Mouse (Mus musculus) brown adipose tissue, adult 24 weeks (tissue): ENCODE measurements at regions not wholly inside any gene's neighbourhood (a gene's known extent, or its start where the extent isn't known, plus 50 kb on each side); places are given as distances from the start of the nearest gene placed in this dataset.
A peak's percentile ranks its signal among the peaks of the same experiment; 100 is the strongest.

Experiments
- H3K27ac ChIP-seq: fragments of 200-500 bp; replicated peaks from 2 replicates; pipeline ENCODE4 v1.5.1; 2012; ENCODE audit warnings: low read depth, mild to moderate bottlenecking, low read length
- H3K4me1 ChIP-seq: fragments of 200-500 bp; 2 replicates; pipeline ENCODE4 v1.6.1; 2012; ENCODE audit warnings: low read length, mixed read lengths; ENCODE audit not compliant: control insufficient read depth, insufficient read depth, insufficient read length
- H3K4me3 ChIP-seq: fragments of 200-500 bp; 2 replicates; pipeline ENCODE4 v1.5.1; 2012; ENCODE audit warnings: low read depth, mild to moderate bottlenecking, low read length, moderate library complexity; ENCODE audit not compliant: insufficient read depth

GRCm38 (mm10) chr2:96234613-96235012 is 83.4 kb upstream of the Lrrc4c start:
- no peak overlapping the region for H3K4me3 ChIP-seq
- H3K4me1 ChIP-seq, result no peaks in the 10 kb centered on the region
- H3K27ac ChIP-seq, result no peak overlapping the region

GRCm38 (mm10) chr2:96239246-96239645 is 78.7 kb upstream of the Lrrc4c start:
- H3K4me3 ChIP-seq, result no peak overlapping the region
- no peaks in the 10 kb centered on the region for H3K4me1 ChIP-seq
- no peak overlapping the region for H3K27ac ChIP-seq

- Histone ChIP-seq H3K4me3 (no peak overlapping the region), H3K27ac (no peak overlapping the region), H3K4me1 (no peaks in the 10 kb centered on the region)
These were observed 77.4 kb upstream of the Lrrc4c start for GRCm38 (mm10) chr2:96240543-96241090.

GRCm38 (mm10) chr2:96253661-96254060 is 64.3 kb upstream of the Lrrc4c start:
- Histone ChIP-seq H3K4me1 (no peaks in the 10 kb centered on the region), H3K27ac (peak overlapping the region; percentile 58), H3K4me3 (no peak overlapping the region)

- no peak overlapping the region for H3K4me3 ChIP-seq
- H3K27ac ChIP-seq, result no peak overlapping the region
- H3K4me1 ChIP-seq, result no peaks in the 10 kb centered on the region
These were observed 61.5 kb upstream of the Lrrc4c start for GRCm38 (mm10) chr2:96256491-96256890.
